Mouse (Mus musculus): ENCODE results near the gene Nqo1. TPM values are rescaled to one million over a fixed set of nuclear protein-coding genes. Genes with fewer than 3 reads are reported as not detected.
A peak's percentile ranks its signal among the peaks of the same experiment; 100 is the strongest.

Gene Nqo1
- polyA plus RNA-seq, 1 experiment from 2014 or later = 17.9 TPM

DNA sequence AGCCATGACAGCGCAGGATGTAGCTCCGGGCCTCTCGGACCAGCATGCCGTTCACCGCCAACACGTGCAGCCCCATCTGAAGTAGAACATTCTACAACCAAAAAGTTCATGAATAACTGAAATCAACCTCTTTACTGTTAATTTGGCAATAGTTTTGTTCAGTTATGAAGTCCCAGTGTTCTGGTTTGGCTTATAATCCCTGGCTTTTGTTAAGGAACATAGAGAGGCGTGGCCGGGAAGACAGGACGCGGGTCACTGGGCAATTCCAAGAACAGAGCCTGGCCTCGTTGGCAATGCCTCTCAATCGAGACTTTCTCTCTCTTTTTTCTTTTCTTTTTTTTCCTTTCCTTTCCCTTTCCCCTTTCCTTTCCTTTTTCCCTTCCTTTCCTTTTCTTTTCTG is 14.0 kb upstream of the Nqo1 start:
- peaks cover 99% of the 10 kb centered on the region for H3K36me3 ChIP-seq (ENCODE audit: control insufficient read depth, insufficient read depth, low read length)
- H3K27ac ChIP-seq (replicated peaks; ENCODE audit: low read depth, low read length) = no peak overlapping the region
- ATAC-seq (ENCODE audit: low read depth) = no peak
- no peak overlapping the region for H3K9ac ChIP-seq (ENCODE audit: low read depth, low read length)
- H3K27me3 ChIP-seq (replicated peaks; ENCODE audit: control insufficient read depth, insufficient read depth, low read length) = no peaks in the 10 kb centered on the region
- H3K4me1 ChIP-seq (ENCODE audit: control insufficient read depth, insufficient read depth, low read length) = no peaks in the 10 kb centered on the region
- H3K4me2 ChIP-seq (ENCODE audit: low read depth, low read length) = no peak overlapping the region
- no peak for DNase-seq (ENCODE audit: low spot score)
- no peak overlapping the region for H3K4me3 ChIP-seq (ENCODE audit: low read depth, low read length)
- H3K9me3 ChIP-seq (ENCODE audit: control insufficient read depth, low read length) = no peaks in the 10 kb centered on the region
- 89% methylated on average over 12 of the region's 12 CpGs for WGBS

DNA sequence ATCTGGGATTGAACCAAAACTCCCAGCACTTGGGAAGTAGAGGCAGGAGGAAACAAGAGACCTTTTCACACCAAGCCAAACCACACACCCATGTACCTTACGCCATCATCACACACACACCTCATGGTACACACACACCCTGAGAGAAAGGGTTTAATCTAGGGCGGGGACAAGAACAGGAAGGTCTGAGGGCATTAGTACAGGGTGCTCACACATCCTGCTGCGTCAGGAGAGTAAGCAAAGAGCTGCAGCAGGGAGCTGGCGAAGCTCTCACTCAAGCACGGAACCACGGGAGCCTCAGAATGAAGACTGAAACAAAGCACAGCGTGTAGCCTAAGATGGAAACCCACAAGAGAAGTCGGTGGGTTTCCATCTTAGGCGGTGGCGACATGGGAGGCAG is 10.9 kb upstream of the Nqo1 start:
- WGBS = 86% methylated on average over 10 of the region's 10 CpGs
- no peaks in the 10 kb centered on the region for H3K27me3 ChIP-seq (replicated peaks; ENCODE audit: control insufficient read depth, insufficient read depth, low read length)
- no peak overlapping the region for H3K4me2 ChIP-seq (ENCODE audit: low read depth, low read length)
- H3K27ac ChIP-seq (replicated peaks; ENCODE audit: low read depth, low read length) = no peak overlapping the region
- no peak overlapping the region for H3K9ac ChIP-seq (ENCODE audit: low read depth, low read length)
- ATAC-seq (ENCODE audit: low read depth) (no peak), DNase-seq (ENCODE audit: low spot score) (no peak)
- H3K4me3 ChIP-seq (ENCODE audit: low read depth, low read length) = no peak overlapping the region
- no peaks in the 10 kb centered on the region for H3K4me1 ChIP-seq (ENCODE audit: control insufficient read depth, insufficient read depth, low read length)
- no peaks in the 10 kb centered on the region for H3K9me3 ChIP-seq (ENCODE audit: control insufficient read depth, low read length)
- peaks cover 95% of the 10 kb centered on the region for H3K36me3 ChIP-seq (ENCODE audit: control insufficient read depth, insufficient read depth, low read length)

DNA sequence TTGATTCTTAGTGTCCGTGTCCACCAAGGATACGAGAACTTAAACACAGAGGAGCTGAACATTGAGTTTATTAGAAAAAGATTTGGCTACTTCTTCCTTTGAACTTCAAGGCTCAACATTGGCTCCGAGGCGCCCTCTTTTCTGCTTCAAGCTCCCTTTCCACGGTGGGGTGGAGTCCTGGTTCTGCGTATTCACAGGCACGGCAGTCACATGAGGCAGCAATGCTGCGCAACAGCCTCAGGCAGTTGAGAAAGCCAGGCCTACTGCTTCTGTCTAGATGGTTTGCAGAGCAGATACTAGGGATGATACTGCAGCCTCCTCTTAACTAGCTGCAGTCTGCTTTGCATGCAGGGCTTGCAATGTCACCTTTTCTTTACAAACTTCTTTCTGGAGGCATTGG is 9.5 kb upstream of the Nqo1 start:
- no peak overlapping the region for H3K4me3 ChIP-seq (ENCODE audit: low read depth, low read length)
- peaks cover 90% of the 10 kb centered on the region for H3K36me3 ChIP-seq (ENCODE audit: control insufficient read depth, insufficient read depth, low read length)
- H3K27me3 ChIP-seq (replicated peaks; ENCODE audit: control insufficient read depth, insufficient read depth, low read length) = no peaks in the 10 kb centered on the region
- no peak overlapping the region for H3K4me2 ChIP-seq (ENCODE audit: low read depth, low read length)
- ATAC-seq (ENCODE audit: low read depth) (no peak), DNase-seq (ENCODE audit: low spot score) (no peak)
- no peak overlapping the region for H3K27ac ChIP-seq (replicated peaks; ENCODE audit: low read depth, low read length)
- no peak overlapping the region for H3K9ac ChIP-seq (ENCODE audit: low read depth, low read length)
- no peaks in the 10 kb centered on the region for H3K4me1 ChIP-seq (ENCODE audit: control insufficient read depth, insufficient read depth, low read length)
- no peaks in the 10 kb centered on the region for H3K9me3 ChIP-seq (ENCODE audit: control insufficient read depth, low read length)
- WGBS = 87% methylated on average over 8 of the region's 8 CpGs

DNA sequence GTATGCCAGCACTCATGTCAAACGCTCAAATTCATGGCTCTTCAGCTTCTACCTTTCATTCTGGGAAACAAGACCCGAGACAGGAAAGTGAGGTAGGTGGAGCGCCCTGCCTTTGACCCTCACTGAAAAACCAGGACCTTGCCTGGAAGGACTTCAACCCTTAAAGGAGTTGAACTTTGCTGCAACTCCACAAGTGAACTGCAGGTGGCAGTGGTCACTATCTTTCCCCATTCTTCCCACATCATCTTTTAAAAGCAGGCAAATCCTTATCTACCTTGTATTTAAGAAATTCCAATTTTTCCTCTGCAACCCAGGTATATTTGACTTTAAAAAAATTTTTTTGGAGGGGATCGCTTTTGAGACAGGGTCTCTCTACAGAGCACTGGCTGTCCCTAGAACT is 8.4 kb upstream of the Nqo1 start:
- WGBS = 69% methylated on average over 4 of the region's 4 CpGs
- Histone ChIP-seq H3K36me3 (ENCODE audit: control insufficient read depth, insufficient read depth, low read length) (peaks cover 79% of the 10 kb centered on the region), H3K4me1 (ENCODE audit: control insufficient read depth, insufficient read depth, low read length) (no peaks in the 10 kb centered on the region), H3K4me3 (ENCODE audit: low read depth, low read length) (no peak overlapping the region), H3K27ac (replicated peaks; ENCODE audit: low read depth, low read length) (no peak overlapping the region), H3K27me3 (replicated peaks; ENCODE audit: control insufficient read depth, insufficient read depth, low read length) (no peaks in the 10 kb centered on the region), H3K4me2 (ENCODE audit: low read depth, low read length) (no peak overlapping the region), H3K9me3 (ENCODE audit: control insufficient read depth, low read length) (no peaks in the 10 kb centered on the region), H3K9ac (ENCODE audit: low read depth, low read length) (no peak overlapping the region; the same call in 1 of the 2 replicates)
- DNase-seq (ENCODE audit: low spot score) (peak; percentile 4), ATAC-seq (ENCODE audit: low read depth) (no peak)

DNA sequence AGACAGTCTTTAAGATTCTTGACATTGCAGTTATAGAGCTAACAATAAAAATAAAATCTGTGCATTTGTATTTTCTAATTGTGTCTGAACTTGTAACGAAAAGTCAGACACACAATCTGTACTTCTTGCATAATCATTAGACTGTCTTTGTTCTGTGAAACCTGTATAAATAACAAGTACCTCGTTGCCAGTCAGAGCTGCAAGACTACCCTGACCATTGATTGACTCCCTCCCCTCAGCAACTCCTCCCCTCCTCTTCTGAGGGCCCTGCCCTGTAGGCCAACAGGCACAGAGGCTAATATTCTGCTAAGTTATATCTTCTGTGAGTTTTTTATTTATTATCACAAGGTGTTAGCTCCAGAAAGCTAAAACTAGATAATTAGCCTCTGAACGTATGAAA is 2.9 kb upstream of the Nqo1 start:
- DNase-seq (ENCODE audit: low spot score) (no peak), ATAC-seq (ENCODE audit: low read depth) (no peak)
- Histone ChIP-seq H3K36me3 (ENCODE audit: control insufficient read depth, insufficient read depth, low read length) (peaks cover 25% of the 10 kb centered on the region), H3K4me3 (ENCODE audit: low read depth, low read length) (no peak overlapping the region), H3K9me3 (ENCODE audit: control insufficient read depth, low read length) (no peaks in the 10 kb centered on the region), H3K9ac (ENCODE audit: low read depth, low read length) (no peak overlapping the region), H3K4me1 (ENCODE audit: control insufficient read depth, insufficient read depth, low read length) (peaks cover 21% of the 10 kb centered on the region), H3K27ac (replicated peaks; ENCODE audit: low read depth, low read length) (no peak overlapping the region), H3K4me2 (ENCODE audit: low read depth, low read length) (no peak overlapping the region), H3K27me3 (replicated peaks; ENCODE audit: control insufficient read depth, insufficient read depth, low read length) (no peaks in the 10 kb centered on the region)
- WGBS = 67% methylated on average over 3 of the region's 3 CpGs

DNA sequence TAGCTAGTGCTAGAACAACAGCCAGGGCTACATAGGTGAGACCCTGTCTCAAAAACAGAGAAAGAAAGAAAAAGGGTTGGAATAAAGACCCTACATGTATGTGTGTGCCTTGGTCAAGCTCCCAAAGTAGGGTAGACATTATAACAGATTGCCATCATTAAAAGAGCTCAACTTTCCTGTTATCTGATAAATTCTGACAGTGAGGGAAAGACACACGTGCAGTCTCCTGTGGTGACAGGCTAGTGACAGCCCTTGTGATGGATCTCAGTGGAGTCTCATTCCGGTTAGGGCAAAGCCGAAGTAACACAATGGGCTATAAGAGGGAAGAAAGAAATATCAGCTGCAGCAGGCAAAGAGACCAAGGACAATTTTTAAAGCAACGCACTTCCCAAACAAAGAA is 1.1 kb upstream of the Nqo1 start:
- no peak overlapping the region for H3K27ac ChIP-seq (replicated peaks; ENCODE audit: low read depth, low read length)
- H3K9me3 ChIP-seq (ENCODE audit: control insufficient read depth, low read length) = no peaks in the 10 kb centered on the region
- DNase-seq (ENCODE audit: low spot score) = no peak
- H3K36me3 ChIP-seq (ENCODE audit: control insufficient read depth, insufficient read depth, low read length) = peaks cover 9% of the 10 kb centered on the region; the same call in 1 of the 2 replicates
- ATAC-seq (ENCODE audit: low read depth) = no peak
- H3K9ac ChIP-seq (ENCODE audit: low read depth, low read length) = no peak overlapping the region
- H3K27me3 ChIP-seq (replicated peaks; ENCODE audit: control insufficient read depth, insufficient read depth, low read length) = no peaks in the 10 kb centered on the region
- H3K4me3 ChIP-seq (ENCODE audit: low read depth, low read length) = no peak overlapping the region
- 74% methylated on average over 4 of the region's 4 CpGs for WGBS
- peaks cover 27% of the 10 kb centered on the region for H3K4me1 ChIP-seq (ENCODE audit: control insufficient read depth, insufficient read depth, low read length)
- H3K4me2 ChIP-seq (ENCODE audit: low read depth, low read length) = no peak overlapping the region

DNA sequence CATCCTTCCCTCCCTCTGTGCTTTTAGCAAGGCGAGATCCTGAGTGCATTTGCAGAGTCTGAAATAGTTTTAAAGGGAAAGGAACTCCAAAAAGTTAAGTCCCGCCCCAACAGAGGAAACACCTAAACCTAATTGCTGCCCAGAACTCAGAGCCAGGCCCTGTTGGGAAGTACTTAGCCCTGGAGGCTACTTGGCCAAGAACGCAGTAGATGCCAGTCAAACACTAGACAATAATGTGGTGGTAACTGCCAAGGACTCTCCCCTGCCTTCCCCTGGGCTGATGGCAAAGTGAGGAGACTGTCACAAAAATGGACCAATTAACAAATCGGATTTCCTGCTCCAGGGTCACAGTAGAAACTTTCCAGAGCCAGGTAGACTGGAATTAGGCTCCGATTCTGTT is 1.1 kb downstream of the Nqo1 start:
- 68% methylated on average over 5 of the region's 5 CpGs for WGBS

DNA sequence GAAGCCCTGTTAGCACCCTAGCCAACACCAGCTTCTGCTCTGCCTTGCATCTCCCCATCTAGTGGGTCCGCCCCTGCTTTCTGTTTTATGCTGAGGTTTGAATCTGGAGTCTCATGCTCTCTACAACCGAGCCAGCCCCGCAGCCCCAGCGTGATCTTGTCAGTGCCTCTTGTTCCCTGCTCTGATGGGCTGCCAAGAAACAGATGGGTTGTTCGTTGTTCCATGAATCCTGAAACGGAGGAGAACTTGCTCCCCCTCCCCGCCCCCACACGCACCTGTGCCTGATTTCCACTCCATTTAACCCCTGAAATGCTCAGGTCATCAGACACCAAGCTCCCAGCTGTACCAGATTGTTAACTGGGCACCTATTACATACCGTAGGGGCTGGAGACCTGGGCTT is 3.5 kb downstream of the Nqo1 start:
- 0 out of 2 replicates have a peak overlapping the region, but pooled peaks have one; percentile 5 for H3K4me2 ChIP-seq (ENCODE audit: low read depth, low read length)
- DNase-seq (ENCODE audit: low spot score) (peak; percentile 62), ATAC-seq (ENCODE audit: low read depth) (no peak)
- no peaks in the 10 kb centered on the region for H3K27me3 ChIP-seq (replicated peaks; ENCODE audit: control insufficient read depth, insufficient read depth, low read length)
- no peak overlapping the region for H3K4me3 ChIP-seq (ENCODE audit: low read depth, low read length)
- H3K27ac ChIP-seq (replicated peaks; ENCODE audit: low read depth, low read length) = peak overlapping the region; percentile 57; the same call in 1 of the 2 replicates
- H3K36me3 ChIP-seq (ENCODE audit: control insufficient read depth, insufficient read depth, low read length) = no peaks in the 10 kb centered on the region
- peaks cover 27% of the 10 kb centered on the region for H3K4me1 ChIP-seq (ENCODE audit: control insufficient read depth, insufficient read depth, low read length)
- 21% methylated on average over 9 of the region's 9 CpGs for WGBS
- H3K9me3 ChIP-seq (ENCODE audit: control insufficient read depth, low read length) = no peaks in the 10 kb centered on the region
- peak overlapping the region; percentile 25; the same call in 1 of the 2 replicates for H3K9ac ChIP-seq (ENCODE audit: low read depth, low read length)

More for the DNA sequence above, 1.1 kb downstream of the Nqo1 start:
- Histone ChIP-seq H3K9ac (ENCODE audit: low read depth, low read length) (0 out of 2 replicates have a peak overlapping the region, but pooled peaks have one; percentile 47), H3K36me3 (ENCODE audit: control insufficient read depth, insufficient read depth, low read length) (no peaks in the 10 kb centered on the region), H3K27me3 (replicated peaks; ENCODE audit: control insufficient read depth, insufficient read depth, low read length) (no peaks in the 10 kb centered on the region), H3K9me3 (ENCODE audit: control insufficient read depth, low read length) (no peaks in the 10 kb centered on the region), H3K4me3 (ENCODE audit: low read depth, low read length) (no peak overlapping the region), H3K4me1 (ENCODE audit: control insufficient read depth, insufficient read depth, low read length) (peaks cover 27% of the 10 kb centered on the region), H3K4me2 (ENCODE audit: low read depth, low read length) (peak overlapping the region; percentile 64), H3K27ac (replicated peaks; ENCODE audit: low read depth, low read length) (peak overlapping the region; percentile 79; the same call in 1 of the 2 replicates)
- ATAC-seq (ENCODE audit: low read depth) = no peak
- no peak for DNase-seq (ENCODE audit: low spot score)

DNA sequence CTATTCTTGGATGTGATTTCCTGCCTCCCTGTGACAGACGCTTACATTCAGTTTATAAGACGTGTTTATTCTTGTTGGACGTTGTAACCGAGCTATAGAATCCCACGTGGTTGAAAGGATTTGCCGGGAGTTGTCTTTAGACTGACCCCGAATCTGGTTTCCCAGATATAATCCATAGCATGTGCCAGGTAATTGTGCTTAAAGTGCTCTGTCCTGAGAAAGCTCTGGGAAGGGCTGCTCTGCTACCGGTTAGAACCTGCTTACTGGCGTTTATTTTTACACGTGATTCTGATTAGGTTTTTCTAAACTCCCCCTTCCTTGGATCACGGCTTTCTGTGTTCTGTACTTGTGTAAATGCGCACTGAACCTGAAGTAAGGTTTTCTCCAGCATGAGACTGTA is 5.3 kb downstream of the Nqo1 start:
- Histone ChIP-seq H3K27ac (replicated peaks; ENCODE audit: low read depth, low read length) (0 out of 2 replicates have a peak overlapping the region, but pooled peaks have one; percentile 10), H3K27me3 (replicated peaks; ENCODE audit: control insufficient read depth, insufficient read depth, low read length) (no peaks in the 10 kb centered on the region), H3K4me1 (ENCODE audit: control insufficient read depth, insufficient read depth, low read length) (peaks cover 22% of the 10 kb centered on the region), H3K4me3 (ENCODE audit: low read depth, low read length) (no peak overlapping the region), H3K36me3 (ENCODE audit: control insufficient read depth, insufficient read depth, low read length) (no peaks in the 10 kb centered on the region), H3K9ac (ENCODE audit: low read depth, low read length) (no peak overlapping the region), H3K9me3 (ENCODE audit: control insufficient read depth, low read length) (no peaks in the 10 kb centered on the region), H3K4me2 (ENCODE audit: low read depth, low read length) (peak overlapping the region; percentile 4; the same call in 1 of the 2 replicates)
- DNase-seq (ENCODE audit: low spot score) (peak; percentile 76), ATAC-seq (ENCODE audit: low read depth) (peak; percentile 50)
- 18% methylated on average over 12 of the region's 12 CpGs for WGBS

Measured in embryonic facial prominence, embryonic 14.5 days (tissue).